Mouse (Mus musculus) stomach, postnatal 0 days (tissue): ENCODE measurements at regions not wholly inside any gene's neighbourhood (a gene's known extent, or its start where the extent isn't known, plus 50 kb on each side); places are given as distances from the start of the nearest gene placed in this dataset.
A peak's percentile ranks its signal among the peaks of the same experiment; 100 is the strongest.

ENCODE experiments used
- ATAC-seq: fragments of 200-750 bp; cut with Nextera tagmentation; 2 replicates; pipeline ENCODE4 v1.8.0; 2017; ENCODE audit not compliant: low FRiP score, low TSS enrichment
- DNase-seq: peaks from one replicate; pipeline ENCODE4 v3.0.0-alpha.2; 2016; ENCODE audit warnings: low spot score
- H3K27ac ChIP-seq: fragments of 300-500 bp; sonication (generic); replicated peaks from 2 replicates; pipeline ENCODE4 v1.5.1; 2014; ENCODE audit warnings: mild to moderate bottlenecking, control low read depth
- H3K27me3 ChIP-seq: fragments of 300-500 bp; sonication (generic); 2 replicates; pipeline ENCODE4 v1.6.1; 2014; ENCODE audit warnings: low read length; ENCODE audit not compliant: control insufficient read depth, insufficient read depth
- H3K36me3 ChIP-seq: fragments of 300-500 bp; sonication (generic); 2 replicates; pipeline ENCODE4 v1.6.1; 2014; ENCODE audit warnings: low read length, mixed read lengths; ENCODE audit not compliant: control insufficient read depth, insufficient read depth
- H3K4me1 ChIP-seq: fragments of 300-500 bp; sonication (generic); replicated peaks from 2 replicates; pipeline ENCODE4 v1.6.1; 2014; ENCODE audit warnings: antibody characterized with exemption; ENCODE audit not compliant: control insufficient read depth, insufficient read depth
- H3K4me2 ChIP-seq: fragments of 300-500 bp; sonication (generic); replicated peaks from 2 replicates; pipeline ENCODE4 v1.6.1; 2014; ENCODE audit warnings: low read depth, mild to moderate bottlenecking, control low read depth, moderate library complexity
- H3K4me3 ChIP-seq: fragments of 300-500 bp; sonication (generic); 2 replicates; pipeline ENCODE4 v1.5.1; 2014; ENCODE audit warnings: low read depth, low read length, control low read depth
- H3K9ac ChIP-seq: fragments of 300-500 bp; sonication (generic); 2 replicates; pipeline ENCODE4 v1.6.1; 2014; ENCODE audit warnings: mild to moderate bottlenecking, low read length, control low read depth, mixed read lengths
- H3K9me3 ChIP-seq: fragments of 300-500 bp; sonication (generic); 2 replicates; pipeline ENCODE4 v1.6.1; 2016; ENCODE audit warnings: low read length; ENCODE audit not compliant: control insufficient read depth
- CTCF ChIP-seq: IDR thresholded peaks from 2 replicates; pipeline ENCODE4 v1.5.1; 2016; ENCODE audit warnings: antibody characterized with exemption, low read depth, mild to moderate bottlenecking, moderate library complexity
- EP300 ChIP-seq: optimal IDR thresholded peaks from 2 replicates; pipeline ENCODE3; 2016; ENCODE audit warnings: antibody characterized with exemption
- WGBS: fragments of 180-500 bp; shearing (Covaris S2); extraction: QIAGEN DNeasy Blood & Tissue Kit; methylation state at CpG from one replicate; pipeline ENCODE4 v1.1.7; 2014; 5-methylcytosine and 5-hydroxymethylcytosine counted together

DNA sequence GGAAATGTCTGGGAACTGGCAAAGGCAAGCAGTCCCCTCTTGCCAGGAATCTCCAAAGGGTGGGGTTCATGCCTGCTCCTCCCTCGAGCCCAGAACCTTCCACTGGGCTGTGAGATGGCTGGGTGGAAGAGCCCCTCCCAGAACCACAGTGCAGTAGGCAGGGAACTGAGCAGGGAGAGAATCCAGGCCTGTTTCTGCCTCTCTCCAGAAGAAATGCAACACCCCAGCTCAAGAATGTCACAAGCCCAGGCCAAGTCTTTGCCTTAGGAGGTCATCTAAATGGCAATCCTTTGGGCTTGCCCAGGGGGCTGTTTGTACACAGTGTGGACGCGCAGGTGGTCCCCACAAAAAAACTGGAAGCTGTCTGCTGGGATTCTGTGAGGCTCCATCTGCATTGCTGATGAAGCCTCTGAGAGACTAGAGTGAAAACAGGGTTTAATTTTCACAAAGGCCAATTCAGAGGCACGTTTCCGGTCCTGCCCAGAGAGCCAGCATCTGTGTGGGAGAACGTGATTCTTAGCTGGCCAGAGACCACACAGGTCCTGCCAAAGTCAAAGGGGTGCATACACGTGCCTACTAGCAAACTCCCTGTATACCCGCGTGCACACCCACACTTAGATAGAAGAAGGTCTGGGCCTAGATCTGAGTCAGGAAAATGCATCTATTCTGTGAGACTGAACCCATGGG is 129.0 kb downstream of the Hmg20a start:
- H3K27ac ChIP-seq: no peak overlapping the region
- DNase-seq: no peak
- TF ChIP-seq EP300 (no peak), CTCF (no peak)
- H3K4me3 ChIP-seq: no peak overlapping the region
- no peak overlapping the region for H3K4me2 ChIP-seq
- H3K27me3 ChIP-seq: no peaks in the 10 kb centered on the region
- 64% methylated on average over 9 of the region's 9 CpGs for WGBS
- no peaks in the 10 kb centered on the region for H3K4me1 ChIP-seq
- H3K9ac ChIP-seq: no peak overlapping the region
- H3K9me3 ChIP-seq: no peaks in the 10 kb centered on the region
- no peaks in the 10 kb centered on the region for H3K36me3 ChIP-seq
- ATAC-seq: no peak

DNA sequence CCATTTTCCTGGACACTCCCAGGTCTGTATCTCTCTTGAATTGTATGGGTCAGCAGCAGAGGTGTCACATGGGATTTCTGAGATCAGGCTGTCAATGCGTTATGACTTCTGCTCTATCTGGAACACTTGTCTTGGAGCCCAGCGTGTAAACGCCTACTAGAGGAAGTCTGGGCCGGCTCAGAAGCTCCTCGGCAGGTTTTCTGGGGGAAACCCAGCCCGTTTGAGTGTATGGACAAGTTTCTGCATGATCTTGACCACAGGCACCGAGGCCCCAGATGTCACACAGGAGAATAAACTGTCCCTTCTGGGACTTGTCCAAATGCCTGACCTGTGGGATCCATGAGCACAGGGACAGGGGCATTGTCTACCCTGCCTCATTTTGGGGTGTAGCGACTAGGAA is 131.4 kb downstream of the Hmg20a start:
- no peak overlapping the region for H3K27ac ChIP-seq
- no peak overlapping the region for H3K9ac ChIP-seq
- no peak for TF ChIP-seq EP300
- TF ChIP-seq CTCF: no peak
- H3K4me3 ChIP-seq: no peak overlapping the region
- WGBS: 42% methylated on average over 8 of the region's 8 CpGs
- ATAC-seq (no peak), DNase-seq (no peak)
- H3K4me1 ChIP-seq: no peaks in the 10 kb centered on the region
- H3K27me3 ChIP-seq: no peaks in the 10 kb centered on the region
- no peak overlapping the region for H3K4me2 ChIP-seq
- H3K36me3 ChIP-seq: no peaks in the 10 kb centered on the region
- H3K9me3 ChIP-seq: no peaks in the 10 kb centered on the region

DNA sequence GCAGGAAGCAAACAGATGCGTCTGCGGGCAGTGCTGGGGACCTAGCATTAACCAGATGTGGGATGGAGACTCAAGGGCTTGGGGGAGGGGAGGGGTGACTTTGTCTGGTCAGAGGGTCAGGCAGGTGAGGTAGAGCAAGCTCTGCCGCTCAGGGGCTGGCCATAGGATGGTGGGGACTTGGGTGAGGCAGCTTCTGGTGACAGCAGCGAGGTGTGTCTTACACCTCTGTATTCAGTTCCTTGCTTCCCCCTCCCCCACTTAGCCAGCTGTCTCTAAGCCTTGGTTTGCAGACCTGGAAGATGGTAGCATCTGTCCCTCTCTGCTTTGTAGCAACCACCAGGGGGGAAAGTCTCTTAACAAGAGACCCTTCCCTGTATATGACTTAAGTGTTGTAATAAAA is 131.8 kb downstream of the Hmg20a start:
- Histone ChIP-seq H3K27ac (no peak overlapping the region), H3K27me3 (no peaks in the 10 kb centered on the region), H3K9ac (no peak overlapping the region), H3K9me3 (no peaks in the 10 kb centered on the region), H3K4me2 (no peak overlapping the region), H3K4me1 (no peaks in the 10 kb centered on the region), H3K4me3 (no peak overlapping the region), H3K36me3 (no peaks in the 10 kb centered on the region)
- DNase-seq (no peak), ATAC-seq (no peak)
- no peak for TF ChIP-seq CTCF
- TF ChIP-seq EP300: no peak
- WGBS: 56% methylated on average over 4 of the region's 4 CpGs

DNA sequence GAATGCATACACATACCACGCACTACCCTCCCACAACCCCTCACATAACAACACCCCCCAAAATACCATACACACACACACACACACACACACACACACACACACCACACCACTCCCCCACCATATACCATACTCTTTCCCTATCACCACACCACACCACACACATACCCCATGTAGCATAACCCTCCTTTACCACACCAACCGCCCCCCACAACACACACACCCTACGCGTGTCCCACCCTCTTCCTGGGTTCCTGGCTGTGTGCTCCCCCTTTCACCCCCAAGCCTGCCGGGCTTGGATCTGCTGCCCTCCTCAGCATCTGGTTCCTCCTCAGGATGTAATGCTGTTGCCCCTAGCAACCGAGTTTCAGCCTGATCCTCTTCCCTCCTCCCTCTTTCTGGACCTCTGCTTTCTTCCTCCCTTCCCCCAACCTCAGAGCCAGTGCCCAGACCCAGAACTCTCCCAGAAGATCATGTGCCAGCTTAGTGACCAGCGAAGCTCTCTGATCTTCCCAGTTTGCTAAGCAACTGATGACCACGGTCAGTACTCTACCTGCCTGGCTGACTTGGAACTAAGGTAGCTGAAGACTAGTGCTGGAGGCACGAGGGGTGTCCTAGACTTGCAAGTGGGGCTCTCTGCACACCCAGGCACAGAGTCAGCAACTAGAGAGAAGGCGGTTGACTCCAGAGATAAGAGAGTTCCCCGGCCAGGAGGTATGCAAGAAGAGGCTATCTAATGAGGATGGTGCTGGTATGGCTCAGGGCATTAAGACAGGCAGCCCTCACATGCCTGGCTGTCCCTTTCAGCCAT is 133.2 kb downstream of the Hmg20a start:
- Histone ChIP-seq H3K4me3 (no peak overlapping the region), H3K27me3 (no peaks in the 10 kb centered on the region), H3K27ac (no peak overlapping the region), H3K9me3 (no peaks in the 10 kb centered on the region), H3K9ac (no peak overlapping the region), H3K4me1 (no peaks in the 10 kb centered on the region), H3K4me2 (no peak overlapping the region), H3K36me3 (no peaks in the 10 kb centered on the region)
- WGBS: 74% methylated on average over 11 of the region's 11 CpGs
- TF ChIP-seq CTCF (no peak), EP300 (no peak)
- no peak for ATAC-seq
- no peak for DNase-seq

DNA sequence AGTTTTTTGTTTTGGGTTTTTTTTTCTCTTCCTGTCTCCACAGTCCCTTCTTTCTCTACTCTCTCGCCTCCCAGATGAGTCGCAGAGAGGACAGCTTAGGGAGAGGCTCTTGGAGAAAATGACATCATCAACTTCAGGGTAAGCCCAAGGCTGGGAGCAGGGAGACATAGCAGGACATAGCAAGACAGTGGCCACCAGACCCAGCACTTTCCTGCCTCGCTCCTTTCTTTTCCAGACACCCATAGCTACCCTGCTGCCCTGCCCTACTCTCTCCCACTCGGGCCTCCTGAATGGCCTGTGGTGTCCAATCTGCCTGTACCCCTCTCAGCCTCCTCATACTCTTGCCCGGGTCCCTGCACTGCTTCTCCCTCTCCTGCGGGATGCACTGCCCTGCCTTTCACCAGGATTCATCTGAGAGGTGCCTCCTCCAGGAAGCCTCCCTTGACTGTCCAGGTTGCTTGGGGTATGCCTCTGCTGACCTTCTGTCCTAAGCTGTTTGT is 133.8 kb downstream of the Hmg20a start:
- H3K4me1 ChIP-seq: no peaks in the 10 kb centered on the region
- no peak overlapping the region for H3K4me2 ChIP-seq
- H3K4me3 ChIP-seq: no peak overlapping the region
- TF ChIP-seq EP300 (no peak), CTCF (no peak)
- no peaks in the 10 kb centered on the region for H3K27me3 ChIP-seq
- H3K27ac ChIP-seq: no peak overlapping the region
- 65% methylated on average over 6 of the region's 6 CpGs for WGBS
- no peaks in the 10 kb centered on the region for H3K36me3 ChIP-seq
- H3K9me3 ChIP-seq: no peaks in the 10 kb centered on the region
- ATAC-seq (no peak), DNase-seq (no peak)
- no peak overlapping the region for H3K9ac ChIP-seq

DNA sequence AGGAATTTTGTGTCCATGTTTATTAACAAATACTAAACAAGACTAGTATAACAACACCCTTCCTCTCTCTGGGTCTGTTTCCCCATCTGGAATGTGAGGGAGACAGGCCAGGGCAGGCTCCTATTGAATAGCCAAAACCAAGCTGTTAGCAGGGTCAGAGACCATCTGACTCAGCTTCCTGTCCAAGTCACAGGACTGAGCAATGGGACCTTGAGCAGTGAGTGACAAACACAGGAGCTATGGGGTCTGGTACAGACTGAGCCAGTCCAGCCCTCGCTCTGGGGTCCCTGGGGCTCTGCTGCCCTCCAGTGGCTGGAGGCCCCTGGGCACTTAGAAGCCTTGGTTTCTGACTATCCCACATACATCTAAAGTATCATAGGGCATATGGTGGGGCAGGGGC is 134.4 kb downstream of the Hmg20a start:
- 8% methylated on average over 1 of the region's 1 CpGs for WGBS
- no peaks in the 10 kb centered on the region for H3K9me3 ChIP-seq
- DNase-seq: peak; percentile 79
- no peak overlapping the region for H3K27ac ChIP-seq
- TF ChIP-seq CTCF (peak; percentile 99), EP300 (no peak)
- H3K36me3 ChIP-seq: no peaks in the 10 kb centered on the region
- peak; percentile 77 for ATAC-seq
- no peaks in the 10 kb centered on the region for H3K4me1 ChIP-seq
- H3K27me3 ChIP-seq: no peaks in the 10 kb centered on the region
- H3K4me3 ChIP-seq: no peak overlapping the region
- no peak overlapping the region for H3K4me2 ChIP-seq
- H3K9ac ChIP-seq: no peak overlapping the region
